Mouse (Mus musculus): ENCODE data around the gene Spin2-ps6.
"Not testable (repeated sequence)": the region's sequence is repeated elsewhere in the genome, so short reads cannot be mapped to it uniquely, and the experiment has no call there.

Spin2-ps6 gene

DNA sequence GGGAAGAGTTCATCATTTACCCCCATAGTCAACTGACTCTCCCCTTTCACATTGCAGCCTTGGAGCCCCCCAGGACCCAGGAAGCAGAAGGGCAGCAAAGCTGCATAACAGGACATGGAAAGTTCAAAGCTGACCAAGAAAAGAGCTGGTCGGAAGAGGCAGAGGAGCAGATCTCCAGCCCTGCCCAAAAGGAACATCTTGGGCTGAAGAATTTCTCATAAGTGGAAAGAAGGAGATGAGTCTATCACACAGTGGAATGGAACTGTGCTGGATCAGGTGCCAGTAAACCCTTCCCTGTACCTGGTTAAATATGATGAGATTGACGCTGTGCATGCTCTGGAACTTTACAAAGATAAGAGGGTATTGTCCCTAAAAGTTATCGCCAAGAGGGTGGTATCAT is at the start of gene Spin2-ps6:
Gene Spin2-ps6, plus strand, starts transcription at position 301 of the 400 bp plus-strand sequence.
- DNase-seq (ENCODE audit: low read depth, low spot score), result not testable (repeated sequence)

Measured in retina, postnatal 7 days (tissue).